Mouse (Mus musculus) brain, embryonic 14.5 days (tissue): Measurements from ENCODE around the gene Lingo1.

Experiments used
- CTCF ChIP-seq: fragments of 200-500 bp; IDR thresholded peaks from 2 replicates; pipeline ENCODE4 v1.5.1; 2012; ENCODE audit warnings: inconsistent platforms, mild to moderate bottlenecking, moderate library complexity, borderline replicate concordance; ENCODE audit not compliant: insufficient read depth, insufficient read length; ENCODE audit errors: extremely low read depth
- POLR2A ChIP-seq: fragments of 200-500 bp; IDR thresholded peaks from 2 replicates; pipeline ENCODE4 v1.6.1; 2012; ENCODE audit warnings: mild to moderate bottlenecking, inconsistent platforms, borderline replicate concordance; ENCODE audit not compliant: poor library complexity, insufficient read depth, insufficient read length, severe bottlenecking; ENCODE audit errors: extremely low read depth

DNA sequence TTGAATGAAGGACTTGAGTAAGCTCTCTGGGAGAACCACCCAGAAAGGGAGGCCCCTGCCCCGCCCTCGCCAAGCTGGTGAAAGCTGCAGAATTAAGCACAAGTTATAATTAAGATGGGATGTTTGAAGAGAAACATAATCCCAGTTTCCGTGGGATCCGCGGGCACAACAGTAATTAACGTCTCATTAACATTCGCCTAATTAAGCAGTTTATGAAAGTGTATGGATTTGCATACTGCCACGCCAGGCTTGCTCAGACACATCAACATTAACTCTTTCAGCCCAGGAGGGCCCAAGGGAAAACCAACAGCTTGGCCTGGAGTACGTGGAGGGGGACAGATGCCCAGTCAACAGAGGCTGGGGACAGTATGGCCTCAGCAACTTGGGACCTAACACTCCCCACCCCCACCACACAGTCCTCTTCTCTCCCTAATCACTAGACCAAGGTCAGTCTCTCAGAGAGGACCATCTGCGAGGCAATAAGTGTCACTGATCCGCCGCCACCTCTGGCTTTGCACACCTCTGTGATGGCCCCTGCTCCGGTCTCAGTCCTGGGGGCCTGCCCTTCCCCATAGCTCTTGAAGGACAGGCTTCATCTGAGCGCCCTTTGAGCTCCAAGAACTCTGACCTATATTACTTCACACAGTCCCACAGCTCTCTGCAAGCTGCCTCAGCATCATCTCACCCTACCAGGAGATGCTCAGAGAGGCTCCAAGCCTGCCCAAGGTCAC, 49.9 kb downstream of the Lingo1 start:
- TF ChIP-seq CTCF, result no peak
- no peak for TF ChIP-seq POLR2A
